Mouse (Mus musculus) liver, embryonic 12.5 days (tissue): Measurements from ENCODE around the gene Stat3. TPM values are rescaled to one million over a fixed set of nuclear protein-coding genes. Genes with fewer than 3 reads are reported as not detected.

Experiments used
- ATAC-seq: fragments of 200-750 bp; cut with Nextera tagmentation; 2 replicates; pipeline ENCODE4 v1.8.0; 2017; ENCODE audit warnings: moderate number of reproducible peaks, mild to moderate bottlenecking, moderate library complexity
- H3K27ac ChIP-seq: fragments of 300-500 bp; sonication (generic); 2 replicates; pipeline ENCODE4 v1.5.1; 2016; ENCODE audit warnings: mild to moderate bottlenecking
- H3K27me3 ChIP-seq: fragments of 300-500 bp; sonication (generic); replicated peaks from 2 replicates; pipeline ENCODE4 v1.6.1; 2016; ENCODE audit warnings: mild to moderate bottlenecking, moderate library complexity
- H3K36me3 ChIP-seq: fragments of 300-500 bp; sonication (generic); 2 replicates; pipeline ENCODE4 v1.6.1; 2016; ENCODE audit warnings: mild to moderate bottlenecking, moderate library complexity
- H3K4me1 ChIP-seq: fragments of 300-500 bp; sonication (generic); 2 replicates; pipeline ENCODE4 v1.6.1; 2016
- H3K4me2 ChIP-seq: fragments of 300-500 bp; sonication (generic); 2 replicates; pipeline ENCODE4 v1.6.1; 2016; ENCODE audit warnings: mild to moderate bottlenecking, moderate library complexity
- H3K4me3 ChIP-seq: fragments of 300-500 bp; sonication (generic); 2 replicates; pipeline ENCODE4 v1.5.1; 2016; ENCODE audit warnings: mild to moderate bottlenecking, moderate library complexity
- H3K9ac ChIP-seq: fragments of 300-500 bp; sonication (generic); 2 replicates; pipeline ENCODE4 v1.6.1; 2016; ENCODE audit warnings: mild to moderate bottlenecking, moderate library complexity
- H3K9me3 ChIP-seq: fragments of 300-500 bp; sonication (generic); replicated peaks from 2 replicates; pipeline ENCODE4 v1.6.1; 2016; ENCODE audit warnings: mild to moderate bottlenecking, moderate library complexity
- WGBS: fragments of 180-500 bp; shearing (Covaris S2); methylation state at CpG from one replicate; pipeline ENCODE4 v1.1.7; 2016; ENCODE audit not compliant: insufficient replicate concordance; 5-methylcytosine and 5-hydroxymethylcytosine counted together
- polyA plus RNA-seq: library from polyadenylated mRNA; unstranded; fragments of >200 nt; fragmentation: Nextera tagmentation; extraction: Ambion mirVana; gene quantifications from 2 replicates; pipeline ENCODE4 v1.2.1, GENCODE M21; 2016

Gene Stat3
- polyA plus RNA-seq, 1 experiment from 2014 or later, result 37.3 TPM

GRCm38 (mm10) chr11:100858935-100859578 is 80.3 kb downstream of the Stat3 start, which contains the start of gene Stat5a:
Gene Stat5a (plus strand): TSS chr11:100859351.
- no peak for ATAC-seq
- peaks cover 45% of the 10 kb centered on the region for H3K4me1 ChIP-seq
- H3K27ac ChIP-seq, result peak within 1 kb of the TSS; percentile 77
- peak within 1 kb of the TSS; percentile 95 for H3K4me2 ChIP-seq
- H3K9ac ChIP-seq, result peak within 1 kb of the TSS; percentile 76
- WGBS, result 64% methylated on average over 9 of the region's 9 CpGs
- peak within 1 kb of the TSS; percentile 66 for H3K4me3 ChIP-seq
- H3K9me3 ChIP-seq, result no peaks in the 10 kb centered on the region
- peaks cover 33% of the 10 kb centered on the region for H3K27me3 ChIP-seq
- peaks cover 13% of the 10 kb centered on the region; the same call in 1 of the 2 replicates for H3K36me3 ChIP-seq

- H3K4me3 ChIP-seq, result no peak overlapping the region
- H3K9ac ChIP-seq, result no peak overlapping the region
- ATAC-seq, result no peak
- peaks cover 43% of the 10 kb centered on the region for H3K27me3 ChIP-seq
- WGBS, result 59% methylated on average over 6 of the region's 6 CpGs
- H3K4me1 ChIP-seq, result peaks cover 41% of the 10 kb centered on the region
- no peak overlapping the region for H3K4me2 ChIP-seq
- H3K9me3 ChIP-seq, result no peaks in the 10 kb centered on the region
- H3K27ac ChIP-seq, result no peak overlapping the region
- peaks cover 3% of the 10 kb centered on the region; the same call in 1 of the 2 replicates for H3K36me3 ChIP-seq
These were observed 81.4 kb downstream of the Stat3 start for GRCm38 (mm10) chr11:100857960-100858359.

GRCm38 (mm10) chr11:100855178-100855577 is 84.2 kb downstream of the Stat3 start:
- no peak overlapping the region for H3K27ac ChIP-seq
- H3K27me3 ChIP-seq, result peaks cover 56% of the 10 kb centered on the region
- H3K36me3 ChIP-seq, result no peaks in the 10 kb centered on the region
- H3K4me2 ChIP-seq, result no peak overlapping the region
- 73% methylated on average over 4 of the region's 4 CpGs for WGBS
- no peak overlapping the region for H3K9ac ChIP-seq
- ATAC-seq, result no peak
- no peaks in the 10 kb centered on the region for H3K9me3 ChIP-seq
- peaks cover 27% of the 10 kb centered on the region for H3K4me1 ChIP-seq
- no peak overlapping the region for H3K4me3 ChIP-seq

- Histone ChIP-seq H3K4me2 (no peak overlapping the region), H3K27ac (no peak overlapping the region), H3K4me3 (no peak overlapping the region), H3K36me3 (no peaks in the 10 kb centered on the region), H3K4me1 (peaks cover 23% of the 10 kb centered on the region), H3K9ac (no peak overlapping the region; the same call in 1 of the 2 replicates), H3K9me3 (no peaks in the 10 kb centered on the region), H3K27me3 (peaks cover 56% of the 10 kb centered on the region)
- 50% methylated on average over 4 of the region's 4 CpGs for WGBS
- ATAC-seq, result no peak
These were observed 85.1 kb downstream of the Stat3 start for GRCm38 (mm10) chr11:100854268-100854667.

- H3K27me3 ChIP-seq, result peaks cover 56% of the 10 kb centered on the region
- H3K4me2 ChIP-seq, result no peak overlapping the region
- H3K4me3 ChIP-seq, result no peak overlapping the region
- ATAC-seq, result no peak
- no peak overlapping the region for H3K9ac ChIP-seq
- H3K9me3 ChIP-seq, result no peaks in the 10 kb centered on the region
- no peaks in the 10 kb centered on the region for H3K36me3 ChIP-seq
- no peak overlapping the region for H3K27ac ChIP-seq
- H3K4me1 ChIP-seq, result peaks cover 30% of the 10 kb centered on the region
- 48% methylated on average over 5 of the region's 5 CpGs for WGBS
These were observed 86.3 kb downstream of the Stat3 start for GRCm38 (mm10) chr11:100853018-100853417.

GRCm38 (mm10) chr11:100852088-100852487 is 87.3 kb downstream of the Stat3 start:
- H3K9me3 ChIP-seq, result no peaks in the 10 kb centered on the region
- H3K4me2 ChIP-seq, result no peak overlapping the region
- 58% methylated on average over 2 of the region's 2 CpGs for WGBS
- peaks cover 40% of the 10 kb centered on the region for H3K4me1 ChIP-seq
- no peaks in the 10 kb centered on the region for H3K36me3 ChIP-seq
- no peak overlapping the region for H3K27ac ChIP-seq
- ATAC-seq, result no peak
- H3K9ac ChIP-seq, result no peak overlapping the region
- H3K4me3 ChIP-seq, result no peak overlapping the region
- peaks cover 53% of the 10 kb centered on the region for H3K27me3 ChIP-seq

- 6% methylated on average over 33 of the region's 33 CpGs for WGBS
- Histone ChIP-seq H3K27ac (peak overlapping the region; percentile 94), H3K4me3 (peak overlapping the region; percentile 96), H3K9me3 (no peaks in the 10 kb centered on the region), H3K4me2 (peak overlapping the region; percentile 95), H3K27me3 (peaks cover 42% of the 10 kb centered on the region), H3K36me3 (no peaks in the 10 kb centered on the region), H3K4me1 (peaks cover 50% of the 10 kb centered on the region), H3K9ac (peak overlapping the region; percentile 96)
- ATAC-seq, result peak; percentile 41
These were observed 88.4 kb downstream of the Stat3 start for GRCm38 (mm10) chr11:100850778-100851528.

GRCm38 (mm10) chr11:100850038-100850777 is 89.1 kb downstream of the Stat3 start, which contains the start of gene Stat5b:
Gene Stat5b (minus strand): TSS chr11:100850724.
- under 1% methylated on average over 93 of the region's 104 CpGs for WGBS
- H3K36me3 ChIP-seq, result peaks cover 6% of the 10 kb centered on the region; the same call in 1 of the 2 replicates
- peak; percentile 79 for ATAC-seq
- H3K27ac ChIP-seq, result peak within 1 kb of the TSS; percentile 94
- peak within 1 kb of the TSS; percentile 96 for H3K4me3 ChIP-seq
- H3K9me3 ChIP-seq, result no peaks in the 10 kb centered on the region
- H3K27me3 ChIP-seq, result peaks cover 34% of the 10 kb centered on the region
- H3K4me1 ChIP-seq, result peaks cover 57% of the 10 kb centered on the region
- peak within 1 kb of the TSS; percentile 96 for H3K9ac ChIP-seq
- peak within 1 kb of the TSS; percentile 95 for H3K4me2 ChIP-seq

GRCm38 (mm10) chr11:100849456-100850037 is 89.8 kb downstream of the Stat3 start:
- Histone ChIP-seq H3K27ac (peak overlapping the region; percentile 94), H3K9ac (peak overlapping the region; percentile 96), H3K27me3 (peaks cover 28% of the 10 kb centered on the region), H3K4me2 (peak overlapping the region; percentile 95), H3K36me3 (peaks cover 6% of the 10 kb centered on the region), H3K9me3 (no peaks in the 10 kb centered on the region), H3K4me3 (peak overlapping the region; percentile 96), H3K4me1 (peaks cover 64% of the 10 kb centered on the region)
- under 1% methylated on average over 13 of the region's 13 CpGs for WGBS
- peak; percentile 33; the same call in 1 of the 2 replicates for ATAC-seq

- Histone ChIP-seq H3K27ac (peak overlapping the region; percentile 94), H3K9ac (peak overlapping the region; percentile 96), H3K4me1 (peaks cover 70% of the 10 kb centered on the region), H3K36me3 (peaks cover 6% of the 10 kb centered on the region), H3K4me3 (peak overlapping the region; percentile 96), H3K4me2 (peak overlapping the region; percentile 95), H3K9me3 (no peaks in the 10 kb centered on the region), H3K27me3 (peaks cover 21% of the 10 kb centered on the region)
- WGBS, result 33% methylated on average over 6 of the region's 6 CpGs
- no peak for ATAC-seq
These were observed 90.5 kb downstream of the Stat3 start for GRCm38 (mm10) chr11:100848789-100849379.

- H3K27ac ChIP-seq, result no peak overlapping the region; the same call in 1 of the 2 replicates
- peak overlapping the region; percentile 96 for H3K9ac ChIP-seq
- peaks cover 14% of the 10 kb centered on the region for H3K27me3 ChIP-seq
- no peaks in the 10 kb centered on the region for H3K9me3 ChIP-seq
- whole genome bisulfite sequencing, result 18% methylated on average over 4 of the region's 4 CpGs
- H3K4me1 ChIP-seq, result peaks cover 77% of the 10 kb centered on the region
- peak overlapping the region; percentile 96 for H3K4me3 ChIP-seq
- no peak for ATAC-seq
- peaks cover 6% of the 10 kb centered on the region for H3K36me3 ChIP-seq
- H3K4me2 ChIP-seq, result peak overlapping the region; percentile 95
These were observed 91.3 kb downstream of the Stat3 start for GRCm38 (mm10) chr11:100848080-100848479.
